Mouse (Mus musculus) heart, postnatal 0 days (tissue): ENCODE results near the gene Rbks. TPM values are rescaled to one million over a fixed set of nuclear protein-coding genes. Genes with fewer than 3 reads are reported as not detected.

Source experiments
- ATAC-seq: fragments of 200-750 bp; cut with Nextera tagmentation; 2 replicates; pipeline ENCODE4 v1.8.0; 2017; ENCODE audit warnings: low read depth, moderate number of reproducible peaks, moderate library complexity; ENCODE audit not compliant: insufficient read depth
- DNase-seq: peaks from one replicate; pipeline ENCODE4 v3.0.0-alpha.2; 2016; ENCODE audit warnings: low spot score
- H3K27ac ChIP-seq: fragments of 300-500 bp; sonication (generic); 2 replicates; pipeline ENCODE4 v1.5.1; 2014; ENCODE audit warnings: low read depth, mild to moderate bottlenecking
- H3K27me3 ChIP-seq: fragments of 300-500 bp; sonication (generic); 2 replicates; pipeline ENCODE4 v1.6.1; 2014; ENCODE audit warnings: low read length, mixed read lengths; ENCODE audit not compliant: control insufficient read depth, insufficient read depth
- H3K36me3 ChIP-seq: fragments of 300-500 bp; sonication (generic); replicated peaks from 2 replicates; pipeline ENCODE4 v1.6.1; 2014; ENCODE audit warnings: low read length, mixed read lengths; ENCODE audit not compliant: control insufficient read depth, insufficient read depth
- H3K4me1 ChIP-seq: fragments of 300-500 bp; sonication (generic); 2 replicates; pipeline ENCODE4 v1.6.1; 2014; ENCODE audit warnings: antibody characterized with exemption; ENCODE audit not compliant: control insufficient read depth, insufficient read depth
- H3K4me2 ChIP-seq: fragments of 300-500 bp; sonication (generic); 2 replicates; pipeline ENCODE4 v1.6.1; 2014; ENCODE audit warnings: low read depth, mild to moderate bottlenecking, low read length, moderate library complexity
- H3K4me3 ChIP-seq: fragments of 300-500 bp; sonication (generic); 2 replicates; pipeline ENCODE4 v1.5.1; 2014; ENCODE audit warnings: low read depth, low read length
- H3K9ac ChIP-seq: fragments of 300-500 bp; sonication (generic); replicated peaks from 2 replicates; pipeline ENCODE4 v1.6.1; 2014; ENCODE audit warnings: low read depth, low read length, mixed read lengths
- H3K9me3 ChIP-seq: fragments of 300-500 bp; sonication (generic); replicated peaks from 2 replicates; pipeline ENCODE4 v1.6.1; 2016; ENCODE audit warnings: low read length; ENCODE audit not compliant: control insufficient read depth
- CTCF ChIP-seq: IDR thresholded peaks from 2 replicates; pipeline ENCODE4 v1.5.1; 2016; ENCODE audit warnings: antibody characterized with exemption, control low read depth, low read depth
- EP300 ChIP-seq: IDR thresholded peaks from 2 replicates; pipeline ENCODE4 v1.6.1; 2016; ENCODE audit warnings: antibody characterized with exemption, low read depth
- WGBS: fragments of 180-500 bp; shearing (Covaris S2); extraction: QIAGEN DNeasy Blood & Tissue Kit; methylation state at CpG from one replicate; pipeline ENCODE4 v1.1.7; 2014; 5-methylcytosine and 5-hydroxymethylcytosine counted together
- polyA plus RNA-seq: library from polyadenylated mRNA; unstranded; fragments of >200 nt; fragmentation: Nextera tagmentation; extraction: Ambion mirVana; gene quantifications from 2 replicates; pipeline ENCODE4 v1.2.1, GENCODE M21; 2015
- total RNA-seq: library from RNA; depleted of rRNA; stranded (reverse); fragments of >200 nt; gene quantifications from 2 replicates; pipeline ENCODE4 v1.2.3, GENCODE M21; 2014; ENCODE audit warnings: low replicate concordance

Gene Rbks
- total and polyA plus RNA-seq, 2 experiments from 2014 or later = 0.53 to 9.1 TPM

DNA sequence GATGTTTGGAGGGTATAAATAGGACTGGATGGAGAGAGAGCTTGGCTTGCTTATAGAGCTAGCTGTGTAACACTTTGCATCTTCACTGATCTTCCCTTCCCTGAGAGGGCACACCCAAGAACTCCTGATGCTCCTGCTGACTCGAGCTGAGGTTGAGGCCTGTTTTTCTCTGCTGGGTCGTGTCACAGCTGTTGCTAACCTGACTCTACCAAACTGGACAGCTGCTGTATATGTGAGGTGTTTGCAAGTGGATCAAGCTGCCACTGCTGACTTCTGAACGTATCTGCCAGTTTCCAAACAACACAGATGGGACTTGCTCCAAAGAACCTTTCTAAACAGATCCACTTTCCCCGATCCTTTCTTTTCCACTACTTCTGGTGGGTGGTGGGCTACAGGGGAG, 9.4 kb upstream of the Rbks start:
- TF ChIP-seq CTCF = no peak
- no peak for TF ChIP-seq EP300
- Histone ChIP-seq H3K27ac (no peak overlapping the region), H3K9ac (no peak overlapping the region), H3K27me3 (no peaks in the 10 kb centered on the region), H3K4me1 (no peaks in the 10 kb centered on the region), H3K36me3 (peaks cover 25% of the 10 kb centered on the region), H3K4me3 (no peak overlapping the region), H3K9me3 (no peaks in the 10 kb centered on the region), H3K4me2 (no peak overlapping the region)
- ATAC-seq (no peak), DNase-seq (no peak)
- WGBS = 73% methylated on average over 4 of the region's 4 CpGs

DNA sequence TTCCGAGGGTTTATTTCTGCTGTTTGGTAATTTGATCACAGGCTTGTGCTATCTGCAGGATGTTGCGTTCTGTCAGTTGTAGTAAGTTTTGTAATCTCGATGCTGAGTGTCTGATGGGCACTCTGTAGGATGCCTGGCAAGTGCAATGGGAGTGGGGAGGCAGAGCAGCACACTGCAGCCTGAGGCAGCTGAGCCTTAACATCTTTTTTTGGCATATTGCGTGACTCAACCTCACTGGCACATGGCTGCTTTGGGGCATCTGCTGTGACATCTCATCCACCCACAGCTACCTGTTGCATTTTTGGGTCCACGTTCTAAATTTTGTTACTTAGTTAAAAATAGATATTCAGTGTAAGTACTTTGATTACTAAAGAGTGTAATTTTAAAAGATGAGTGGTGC, 7.5 kb upstream of the Rbks start:
- Histone ChIP-seq H3K27me3 (no peaks in the 10 kb centered on the region), H3K27ac (no peak overlapping the region), H3K9me3 (no peaks in the 10 kb centered on the region), H3K4me2 (no peak overlapping the region), H3K9ac (no peak overlapping the region), H3K4me3 (no peak overlapping the region), H3K4me1 (no peaks in the 10 kb centered on the region), H3K36me3 (peaks cover 26% of the 10 kb centered on the region)
- ATAC-seq (no peak), DNase-seq (no peak)
- TF ChIP-seq EP300 = no peak
- TF ChIP-seq CTCF = no peak
- WGBS = 84% methylated on average over 5 of the region's 5 CpGs

DNA sequence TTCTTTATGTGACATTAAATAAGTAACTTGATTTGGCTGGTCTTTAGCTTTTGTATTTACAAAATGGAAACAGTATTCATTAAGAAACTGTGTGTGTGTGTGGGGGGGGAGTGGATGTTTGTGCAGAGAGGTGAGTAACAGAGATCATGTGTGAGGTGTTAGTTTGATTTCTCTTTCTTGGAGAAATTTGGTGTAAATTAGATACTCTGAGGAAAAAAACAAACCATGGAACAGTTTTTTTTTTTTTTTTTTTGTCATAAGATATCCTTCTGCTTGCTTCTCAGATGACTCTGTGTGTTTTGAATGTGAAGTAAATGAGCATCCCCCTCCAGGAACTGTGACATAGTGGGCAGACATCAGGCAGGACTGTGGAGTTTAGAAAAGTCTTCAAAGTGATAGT, 2.0 kb upstream of the Rbks start:
- no peak for TF ChIP-seq CTCF
- TF ChIP-seq EP300 = no peak
- no peak overlapping the region for H3K9ac ChIP-seq
- ATAC-seq (no peak), DNase-seq (no peak)
- H3K4me1 ChIP-seq = 0 out of 2 replicates have a peak, but pooled peaks cover 4% of the 10 kb centered on the region
- no peaks in the 10 kb centered on the region for H3K9me3 ChIP-seq
- H3K36me3 ChIP-seq = peaks cover 19% of the 10 kb centered on the region
- no peak overlapping the region for H3K4me3 ChIP-seq
- no peak overlapping the region for H3K27ac ChIP-seq
- H3K27me3 ChIP-seq = no peaks in the 10 kb centered on the region
- H3K4me2 ChIP-seq = no peak overlapping the region

DNA sequence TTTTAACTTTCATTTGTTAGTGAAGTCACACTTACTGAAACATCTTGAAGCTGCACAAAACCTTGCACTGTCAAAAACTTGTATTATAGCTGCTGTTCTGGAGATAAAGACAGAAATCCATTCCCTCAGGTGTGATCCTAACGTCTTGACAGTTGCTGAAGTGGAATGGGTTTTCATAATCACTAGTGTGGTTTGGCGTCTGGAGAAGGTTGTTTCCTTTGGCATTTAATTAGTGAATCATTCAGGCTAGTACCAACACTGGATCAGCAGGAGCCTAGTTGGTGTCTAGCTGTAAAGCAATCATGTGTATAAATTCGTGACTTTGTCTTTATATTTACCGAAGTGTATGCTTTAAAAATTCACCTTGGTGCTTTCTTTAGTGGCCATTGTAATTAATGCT, 1.5 kb upstream of the Rbks start:
- no peaks in the 10 kb centered on the region for H3K9me3 ChIP-seq
- TF ChIP-seq EP300 = no peak
- TF ChIP-seq CTCF = no peak
- no peaks in the 10 kb centered on the region for H3K27me3 ChIP-seq
- ATAC-seq (no peak), DNase-seq (no peak)
- no peak overlapping the region for H3K4me2 ChIP-seq
- no peak overlapping the region for H3K9ac ChIP-seq
- WGBS = 53% methylated on average over 4 of the region's 4 CpGs
- H3K4me3 ChIP-seq = peak overlapping the region; percentile 78; the same call in 1 of the 2 replicates
- no peak overlapping the region for H3K27ac ChIP-seq
- H3K36me3 ChIP-seq = peaks cover 19% of the 10 kb centered on the region
- H3K4me1 ChIP-seq = 0 out of 2 replicates have a peak, but pooled peaks cover 4% of the 10 kb centered on the region

DNA sequence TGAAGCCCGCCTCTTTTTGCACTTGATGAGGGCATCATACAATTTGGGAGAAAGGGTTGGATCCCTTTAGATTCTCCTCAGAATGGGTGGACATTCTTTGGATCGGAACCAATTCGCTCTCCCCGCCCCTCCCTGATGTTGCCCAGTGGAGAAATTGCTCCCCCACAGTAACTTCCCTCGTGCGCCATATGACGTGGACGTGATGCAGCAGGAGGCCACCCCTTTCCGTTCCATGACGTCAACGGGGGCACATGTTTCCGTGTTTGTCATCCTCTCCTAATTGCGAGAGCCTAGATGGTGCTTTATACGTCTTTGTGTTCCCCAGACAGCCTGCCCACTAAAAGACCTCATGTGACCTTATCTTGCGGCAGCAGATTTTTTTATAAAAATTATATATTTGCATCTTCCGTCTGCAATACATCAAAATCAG, 885 bp upstream of the Rbks start:
- WGBS = 3% methylated on average over 16 of the region's 16 CpGs
- Histone ChIP-seq H3K36me3 (peaks cover 15% of the 10 kb centered on the region), H3K4me3 (peak overlapping the region; percentile 78), H3K27me3 (no peaks in the 10 kb centered on the region), H3K9me3 (no peaks in the 10 kb centered on the region), H3K4me2 (peak overlapping the region; percentile 83), H3K9ac (peak overlapping the region; percentile 77), H3K27ac (peak overlapping the region; percentile 92), H3K4me1 (0 out of 2 replicates have a peak, but pooled peaks cover 4% of the 10 kb centered on the region)
- TF ChIP-seq EP300 (peak; percentile 93), CTCF (no peak)
- ATAC-seq = peak; percentile 71
- DNase-seq = peak; percentile 81

DNA sequence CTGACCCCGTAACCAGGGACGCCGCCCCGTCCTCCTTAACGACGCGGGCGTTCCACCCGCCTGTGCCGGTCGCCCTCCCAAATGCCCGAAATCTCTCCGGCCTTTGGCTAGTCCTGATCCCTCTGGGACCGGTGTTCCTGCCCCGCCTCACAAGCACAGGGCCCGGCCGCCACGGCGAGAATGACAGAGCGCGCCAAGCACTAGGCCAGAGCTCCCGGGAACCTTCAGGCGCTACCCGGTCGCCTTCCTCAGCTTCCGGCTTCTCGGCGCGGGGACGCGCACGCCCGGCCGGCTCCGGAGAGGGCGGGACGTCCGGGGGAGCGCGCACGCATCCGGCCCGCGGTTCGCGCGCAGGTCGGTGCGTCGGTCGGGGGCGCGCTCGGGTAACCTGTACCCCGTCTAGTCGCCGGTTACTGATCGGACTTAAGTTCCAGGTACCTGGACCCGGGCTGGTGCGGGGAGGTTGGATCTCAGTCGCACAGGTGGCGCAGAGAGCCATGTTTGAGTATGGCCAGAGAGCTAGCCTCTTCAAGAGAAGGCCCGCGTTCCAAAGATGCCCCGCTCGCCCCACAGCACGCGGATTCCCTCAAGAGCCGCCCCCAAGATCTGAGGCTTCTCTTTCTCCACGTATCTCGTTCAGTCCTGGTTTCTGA, 343 bp upstream of the Rbks start, which contains the start of gene Babam2:
Babam2 (plus strand) TSS at position 41 of the 653 bp plus-strand sequence.
- Histone ChIP-seq H3K27ac (peak within 1 kb of the TSS; percentile 92), H3K9me3 (no peaks in the 10 kb centered on the region), H3K4me2 (peak within 1 kb of the TSS; percentile 83), H3K4me3 (peak within 1 kb of the TSS; percentile 78), H3K9ac (peak within 1 kb of the TSS; percentile 77), H3K4me1 (0 out of 2 replicates have a peak, but pooled peaks cover 4% of the 10 kb centered on the region), H3K36me3 (peaks cover 10% of the 10 kb centered on the region), H3K27me3 (no peaks in the 10 kb centered on the region)
- peak; percentile 92 for DNase-seq
- ATAC-seq = peak; percentile 96
- under 1% methylated on average over 65 of the region's 71 CpGs for WGBS
- TF ChIP-seq CTCF (no peak), EP300 (no peak)
